Comparison of ENCODE assay signal across 11 mouse cellular contexts in the genomic region with DNA sequence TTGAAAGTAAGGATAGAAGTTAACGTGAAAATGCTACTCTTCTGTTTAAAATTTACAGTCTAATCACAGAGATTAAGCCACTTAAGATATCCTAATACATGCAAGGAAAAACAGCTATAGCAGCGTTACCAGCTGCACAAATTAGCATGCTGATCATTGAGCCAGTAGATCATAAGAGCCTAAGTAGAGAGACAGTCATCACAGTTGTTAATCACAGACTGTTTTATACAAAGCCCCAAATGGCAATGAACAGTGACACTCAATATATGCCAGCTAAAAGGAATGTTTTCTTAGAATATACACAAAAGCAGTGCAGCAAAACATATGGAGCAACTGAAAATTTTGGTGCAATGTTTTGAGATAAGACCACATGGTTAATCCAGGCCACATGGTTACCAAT.
"Had no signal": no experiment of that assay in that cellular context is flagged by ENCODE, and none has a peak within 500 bp of the region (broad histone marks: within the 10 kb centered on the region; RNA-seq: fewer than 3 reads in every experiment).

No protein-coding gene starts in this region.

- H3K4me1 ChIP-seq: kidney, embryonic 15.5 days; limb, embryonic 15.5 days; liver, embryonic 12.5 days; midbrain, embryonic 15.5 days; neural tube, embryonic 13.5 days had no signal

- H3K27ac ChIP-seq: kidney, embryonic 15.5 days; limb, embryonic 15.5 days; liver, embryonic 12.5 days; midbrain, embryonic 15.5 days; neural tube, embryonic 13.5 days had no signal

- H3K36me3 ChIP-seq: kidney, embryonic 15.5 days; limb, embryonic 15.5 days; liver, embryonic 12.5 days; midbrain, embryonic 15.5 days; neural tube, embryonic 13.5 days had no signal

- H3K4me3 ChIP-seq: kidney, embryonic 15.5 days; limb, embryonic 15.5 days; liver, embryonic 12.5 days; midbrain, embryonic 15.5 days; neural tube, embryonic 13.5 days had no signal

- DNase-seq: kidney, adult 2 months; kidney, postnatal 14 days; right cerebral cortex, adult 18-20 months; right cerebral cortex, postnatal 25 days; thymus, postnatal 36 days had no signal

- H3K9ac ChIP-seq: kidney, embryonic 15.5 days; limb, embryonic 15.5 days; liver, embryonic 12.5 days; midbrain, embryonic 15.5 days; neural tube, embryonic 13.5 days had no signal

- H3K4me2 ChIP-seq: kidney, embryonic 15.5 days; limb, embryonic 15.5 days; liver, embryonic 12.5 days; midbrain, embryonic 15.5 days; neural tube, embryonic 13.5 days had no signal

- H3K27me3 ChIP-seq: kidney, embryonic 15.5 days; limb, embryonic 15.5 days; liver, embryonic 12.5 days; midbrain, embryonic 15.5 days; neural tube, embryonic 13.5 days had no signal

- ATAC-seq: intestine, embryonic 16.5 days; liver, embryonic 12.5 days; midbrain, embryonic 15.5 days had no signal

- H3K9me3 ChIP-seq: kidney, embryonic 15.5 days; limb, embryonic 15.5 days; liver, embryonic 12.5 days; midbrain, embryonic 15.5 days; neural tube, embryonic 13.5 days had no signal
